Mouse (Mus musculus) erythroblast, embryonic 14.5 days (primary cell): ENCODE measurements around the gene Prph2. TPM values are rescaled to one million over a fixed set of nuclear protein-coding genes. Genes with fewer than 3 reads are reported as not detected.

Experiments
- H3K27me3 ChIP-seq: 2 replicates; pipeline ENCODE4 v1.6.1; 2012; ENCODE audit warnings: inconsistent platforms; ENCODE audit not compliant: control insufficient read depth
- H3K36me3 ChIP-seq: 2 replicates; pipeline ENCODE4 v1.6.1; 2012; ENCODE audit warnings: mild to moderate bottlenecking, inconsistent platforms; ENCODE audit not compliant: control insufficient read depth
- H3K4me1 ChIP-seq: 2 replicates; pipeline ENCODE4 v1.6.1; 2012; ENCODE audit warnings: inconsistent platforms; ENCODE audit not compliant: control insufficient read depth
- H3K4me3 ChIP-seq: replicated peaks from 2 replicates; pipeline ENCODE3; 2012; ENCODE audit warnings: moderate library complexity, mild to moderate bottlenecking, inconsistent platforms
- H3K9me3 ChIP-seq: 2 replicates; pipeline ENCODE4 v1.6.1; 2012; ENCODE audit warnings: low read length, inconsistent platforms, mixed read lengths; ENCODE audit not compliant: control insufficient read depth
- GATA1 ChIP-seq: IDR thresholded peaks from 2 replicates; pipeline ENCODE4 v1.6.1; 2012; ENCODE audit warnings: low read length, inconsistent platforms, mixed read lengths
- TAL1 ChIP-seq: IDR thresholded peaks from 3 replicates; pipeline ENCODE4 v1.6.1; 2012; ENCODE audit warnings: low read length, inconsistent platforms, mixed read lengths
- polyA plus RNA-seq: library from polyadenylated mRNA; stranded (reverse); fragments of >175 nt; gene quantifications from 2 replicates; pipeline ENCODE4 v1.2.3, GENCODE M21; 2012

Gene Prph2
- polyA plus RNA-seq, result not detected in 2 replicates

DNA sequence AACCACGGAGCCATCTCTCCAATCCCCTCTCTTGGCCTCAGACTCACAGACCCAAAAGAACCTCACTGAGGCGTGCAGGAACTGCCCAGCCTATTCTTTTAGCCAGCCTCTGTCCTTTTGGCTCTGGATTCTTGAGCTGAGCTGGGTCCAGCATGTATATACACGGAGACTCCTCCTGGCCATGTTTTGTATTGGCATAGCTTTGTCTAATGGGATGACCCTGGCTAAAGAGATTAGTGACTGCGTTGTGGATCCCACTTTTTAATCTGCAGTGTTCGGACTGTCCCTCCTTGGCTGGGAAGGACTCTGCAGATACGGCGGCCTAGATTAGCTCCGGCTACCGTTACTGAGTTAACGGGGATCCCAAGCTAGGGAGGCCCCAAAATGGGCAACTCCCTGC is at the start of gene Prph2:
Gene Prph2 (plus strand): TSS at position 274 of the 400 bp plus-strand sequence.
- H3K4me1 ChIP-seq, result no peaks in the 10 kb centered on the region
- H3K4me3 ChIP-seq, result no peak within 1 kb of the TSS
- H3K27me3 ChIP-seq, result peaks cover 3% of the 10 kb centered on the region; the same call in 1 of the 2 replicates
- no peaks in the 10 kb centered on the region for H3K36me3 ChIP-seq
- no peaks in the 10 kb centered on the region for H3K9me3 ChIP-seq
- TF ChIP-seq TAL1 (no peak), GATA1 (no peak)

DNA sequence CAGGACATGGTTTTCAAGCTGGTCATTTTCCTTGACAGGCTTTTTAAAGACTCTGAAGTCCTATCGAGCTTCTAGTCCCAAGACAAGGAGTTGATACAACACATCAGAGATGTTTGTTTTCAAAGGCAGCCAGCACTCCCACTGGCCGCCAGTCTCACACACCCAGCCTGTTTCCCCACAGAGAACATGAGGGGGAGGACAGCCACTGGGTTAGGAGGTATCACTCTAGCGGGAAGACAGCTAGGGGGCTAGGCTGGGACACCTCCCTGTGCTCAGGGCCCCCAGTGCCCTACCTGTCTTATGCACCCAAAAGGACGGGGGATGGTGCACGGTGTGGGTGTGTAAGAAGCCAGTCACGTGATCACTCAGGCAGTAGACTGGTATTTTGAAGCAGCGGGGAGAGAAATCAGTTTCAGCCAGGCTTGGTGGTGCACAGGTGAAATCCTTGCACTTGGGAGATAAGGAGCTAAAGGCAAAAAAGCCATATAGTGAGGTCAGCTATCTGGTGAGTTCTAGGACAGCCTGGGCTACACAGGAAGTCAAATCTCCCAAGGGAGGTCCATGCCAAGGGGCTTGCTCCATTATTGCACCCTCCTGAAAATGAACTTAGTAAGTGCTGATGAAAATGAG is 45.6 kb upstream of the Prph2 start:
- H3K36me3 ChIP-seq, result no peaks in the 10 kb centered on the region
- TF ChIP-seq GATA1 (no peak), TAL1 (no peak)
- H3K4me1 ChIP-seq, result peaks cover 17% of the 10 kb centered on the region
- H3K9me3 ChIP-seq, result no peaks in the 10 kb centered on the region
- H3K4me3 ChIP-seq, result no peak overlapping the region
- no peaks in the 10 kb centered on the region for H3K27me3 ChIP-seq

DNA sequence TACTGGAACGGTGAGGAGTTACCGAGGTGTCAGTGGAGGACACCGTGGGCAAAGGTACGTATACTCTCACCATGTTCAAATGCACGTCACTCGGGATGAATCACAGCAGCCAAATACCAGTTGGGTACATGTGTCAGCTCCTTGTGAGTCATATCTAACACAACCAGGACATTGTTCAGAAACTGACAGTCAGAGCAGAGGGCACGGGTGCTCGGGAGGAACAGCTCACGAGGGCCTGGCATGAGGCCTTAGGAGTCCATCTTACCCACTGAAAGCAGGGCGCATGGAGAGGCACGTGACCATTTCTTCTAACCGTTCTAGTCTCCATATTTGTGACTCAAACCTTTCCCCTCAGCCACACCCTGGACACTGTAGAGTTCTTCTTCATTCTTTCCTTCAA is 43.4 kb upstream of the Prph2 start:
- peaks cover 21% of the 10 kb centered on the region for H3K4me1 ChIP-seq
- H3K27me3 ChIP-seq, result no peaks in the 10 kb centered on the region
- no peaks in the 10 kb centered on the region for H3K9me3 ChIP-seq
- no peak for TF ChIP-seq GATA1
- TF ChIP-seq TAL1, result no peak
- H3K4me3 ChIP-seq, result no peak overlapping the region
- H3K36me3 ChIP-seq, result no peaks in the 10 kb centered on the region

DNA sequence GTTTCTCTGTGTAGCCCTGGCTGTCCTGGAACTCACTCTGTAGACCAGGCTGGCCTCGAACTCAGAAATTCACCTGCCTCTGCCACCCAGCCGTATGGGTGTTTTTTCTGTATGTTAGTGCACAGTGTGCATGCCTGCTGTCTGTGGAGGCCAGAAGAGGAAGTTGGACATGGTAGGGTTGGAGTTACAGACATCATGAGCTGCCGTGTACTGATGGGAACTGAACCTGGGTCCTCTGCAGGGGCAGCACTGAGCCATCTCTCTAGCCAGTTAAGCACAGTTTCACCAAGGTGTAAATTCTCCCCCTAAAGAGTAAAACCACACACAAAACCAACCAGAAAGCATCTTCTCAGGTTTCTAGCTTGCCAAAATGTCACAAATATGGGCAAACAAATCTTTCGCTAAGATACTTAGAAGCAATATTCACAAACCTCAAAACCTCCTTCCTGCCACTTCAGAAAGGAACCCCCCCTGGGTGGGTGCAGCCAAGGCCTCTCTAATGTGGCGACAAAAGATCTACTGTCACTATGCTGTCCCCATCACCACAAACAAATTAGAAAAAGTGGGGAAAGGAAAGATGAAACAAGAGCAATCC is 40.0 kb upstream of the Prph2 start:
- no peaks in the 10 kb centered on the region for H3K36me3 ChIP-seq
- no peak overlapping the region for H3K4me3 ChIP-seq
- H3K27me3 ChIP-seq, result no peaks in the 10 kb centered on the region
- TF ChIP-seq GATA1 (no peak), TAL1 (no peak)
- peaks cover 10% of the 10 kb centered on the region for H3K4me1 ChIP-seq
- no peaks in the 10 kb centered on the region for H3K9me3 ChIP-seq

DNA sequence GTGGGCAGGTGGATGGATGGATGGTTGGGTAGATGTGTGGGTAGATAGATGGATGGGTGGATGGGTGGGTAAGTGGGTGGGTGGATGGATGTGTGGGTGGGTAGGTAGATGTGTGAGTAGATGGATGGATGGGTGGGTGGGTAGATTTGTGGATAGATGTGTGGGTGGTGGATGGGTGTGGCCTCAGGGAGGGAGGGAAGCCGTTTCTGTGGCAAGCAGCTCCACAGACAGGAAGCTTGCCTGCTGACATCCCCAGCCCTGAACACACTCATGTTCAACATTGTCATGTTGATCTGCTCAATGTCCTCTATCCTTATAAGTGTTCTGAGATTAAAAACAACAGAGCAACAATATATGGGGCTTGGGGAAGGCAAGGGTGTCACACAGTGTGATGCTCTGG is 39.3 kb upstream of the Prph2 start:
- no peak overlapping the region for H3K4me3 ChIP-seq

DNA sequence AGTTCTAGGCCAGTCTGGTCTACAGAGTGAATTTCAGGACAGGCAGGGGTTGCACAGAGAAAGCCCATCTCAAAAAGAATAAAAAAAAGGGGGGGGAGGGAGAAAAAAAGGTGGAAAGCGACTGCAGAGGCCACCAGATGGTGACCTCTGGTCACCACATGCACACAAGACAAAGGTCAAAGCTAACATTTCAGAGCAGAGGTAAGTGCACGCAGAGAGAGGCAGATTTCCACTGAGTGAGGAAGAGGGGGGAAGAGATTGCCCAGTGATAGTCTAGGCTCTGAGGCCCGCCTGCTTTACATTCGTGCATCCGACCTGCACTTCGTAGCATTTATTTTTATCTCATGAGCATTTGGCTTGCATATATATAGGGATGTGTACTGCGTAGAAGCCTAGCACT is 37.5 kb upstream of the Prph2 start:
- H3K27me3 ChIP-seq, result no peaks in the 10 kb centered on the region
- TF ChIP-seq GATA1, result no peak
- H3K4me1 ChIP-seq, result peaks cover 9% of the 10 kb centered on the region
- H3K9me3 ChIP-seq, result no peaks in the 10 kb centered on the region
- no peaks in the 10 kb centered on the region for H3K36me3 ChIP-seq
- H3K4me3 ChIP-seq, result no peak overlapping the region

More for the DNA sequence above, 39.3 kb upstream of the Prph2 start:
- no peaks in the 10 kb centered on the region for H3K36me3 ChIP-seq
- H3K4me1 ChIP-seq, result peaks cover 10% of the 10 kb centered on the region
- H3K27me3 ChIP-seq, result no peaks in the 10 kb centered on the region
- H3K9me3 ChIP-seq, result no peaks in the 10 kb centered on the region
- TF ChIP-seq TAL1, result no peak
- TF ChIP-seq GATA1, result no peak

DNA sequence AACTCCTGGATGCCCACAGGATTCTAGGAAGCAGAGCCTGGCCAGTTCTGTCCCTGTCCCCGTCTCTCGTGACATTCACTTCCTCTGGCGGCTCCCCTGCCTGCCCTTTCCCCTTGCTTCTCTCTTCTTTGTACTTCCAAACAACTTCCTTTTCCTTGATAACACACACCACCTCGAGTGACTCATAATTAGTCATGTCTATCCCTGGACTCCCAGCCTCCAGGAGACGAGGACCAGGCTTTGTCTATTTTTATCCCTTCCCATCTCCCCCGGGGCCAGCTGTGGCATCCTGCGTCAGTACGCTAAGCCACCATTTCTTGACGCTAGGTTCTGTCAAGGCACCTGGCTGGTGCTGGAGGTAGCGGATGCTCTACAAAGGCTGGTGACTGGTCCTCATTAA is 36.1 kb upstream of the Prph2 start:
- TF ChIP-seq TAL1 (no peak), GATA1 (no peak)
- Histone ChIP-seq H3K4me3 (no peak overlapping the region), H3K9me3 (no peaks in the 10 kb centered on the region), H3K36me3 (no peaks in the 10 kb centered on the region), H3K27me3 (no peaks in the 10 kb centered on the region), H3K4me1 (peaks cover 9% of the 10 kb centered on the region)

DNA sequence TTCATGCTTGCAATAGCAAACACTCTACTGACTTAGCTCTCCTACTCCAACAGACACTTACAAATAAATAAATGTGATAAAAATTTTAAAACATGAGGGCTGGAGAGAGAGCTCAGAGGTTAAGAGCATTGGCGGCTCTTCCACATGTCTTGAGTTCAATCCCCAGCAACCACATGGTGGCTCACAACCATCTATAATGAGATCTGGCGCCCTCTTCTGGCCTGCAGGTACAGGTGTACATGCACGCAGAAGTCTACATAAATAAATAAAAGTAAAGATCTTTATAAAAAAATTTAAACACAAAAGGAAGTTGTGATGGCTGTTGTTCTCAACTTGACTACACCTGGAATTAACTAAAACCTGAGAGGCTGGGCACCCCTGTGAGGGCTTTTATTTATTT is 34.6 kb upstream of the Prph2 start:
- Histone ChIP-seq H3K4me3 (no peak overlapping the region), H3K9me3 (no peaks in the 10 kb centered on the region), H3K36me3 (no peaks in the 10 kb centered on the region), H3K4me1 (peaks cover 11% of the 10 kb centered on the region), H3K27me3 (no peaks in the 10 kb centered on the region)
- TF ChIP-seq GATA1 (no peak), TAL1 (no peak)

DNA sequence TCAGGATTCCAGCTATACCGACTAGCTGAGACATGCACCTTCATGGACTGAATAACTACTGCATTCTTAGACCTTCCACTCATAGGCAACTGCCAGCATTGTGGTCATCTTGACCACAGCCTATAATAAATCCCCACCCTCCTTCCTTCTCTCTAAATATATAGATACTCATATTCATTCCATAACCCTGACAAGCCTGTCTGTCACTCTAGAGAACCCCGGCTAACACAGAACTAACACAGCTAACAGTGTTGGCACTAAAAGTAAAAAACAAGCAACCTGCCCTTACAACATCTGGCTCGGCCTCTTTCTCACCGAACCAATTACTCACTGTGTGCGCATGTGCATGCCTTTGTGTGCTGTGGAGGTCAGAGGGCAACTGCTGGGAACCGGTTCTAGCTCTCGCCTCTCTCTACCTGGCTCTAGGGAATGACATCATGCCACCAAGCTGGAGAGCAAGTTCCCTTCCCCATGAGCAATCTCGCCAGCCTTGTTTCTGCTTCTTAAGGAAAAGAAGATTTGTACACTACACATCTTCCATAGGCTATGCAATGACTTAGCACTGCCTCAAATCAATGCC is 33.8 kb upstream of the Prph2 start:
- H3K4me1 ChIP-seq, result peaks cover 7% of the 10 kb centered on the region
- no peak for TF ChIP-seq GATA1
- TF ChIP-seq TAL1, result no peak
- no peak overlapping the region for H3K4me3 ChIP-seq
- H3K27me3 ChIP-seq, result no peaks in the 10 kb centered on the region
- H3K9me3 ChIP-seq, result no peaks in the 10 kb centered on the region
- H3K36me3 ChIP-seq, result no peaks in the 10 kb centered on the region
